Mouse (Mus musculus): ENCODE data around the gene Hunk. TPM values are rescaled to one million over a fixed set of nuclear protein-coding genes. Genes with fewer than 3 reads are reported as not detected.

The Hunk gene
- total RNA-seq, 2 experiments from 2014 or later, result 0.74 to 1.1 TPM

DNA sequence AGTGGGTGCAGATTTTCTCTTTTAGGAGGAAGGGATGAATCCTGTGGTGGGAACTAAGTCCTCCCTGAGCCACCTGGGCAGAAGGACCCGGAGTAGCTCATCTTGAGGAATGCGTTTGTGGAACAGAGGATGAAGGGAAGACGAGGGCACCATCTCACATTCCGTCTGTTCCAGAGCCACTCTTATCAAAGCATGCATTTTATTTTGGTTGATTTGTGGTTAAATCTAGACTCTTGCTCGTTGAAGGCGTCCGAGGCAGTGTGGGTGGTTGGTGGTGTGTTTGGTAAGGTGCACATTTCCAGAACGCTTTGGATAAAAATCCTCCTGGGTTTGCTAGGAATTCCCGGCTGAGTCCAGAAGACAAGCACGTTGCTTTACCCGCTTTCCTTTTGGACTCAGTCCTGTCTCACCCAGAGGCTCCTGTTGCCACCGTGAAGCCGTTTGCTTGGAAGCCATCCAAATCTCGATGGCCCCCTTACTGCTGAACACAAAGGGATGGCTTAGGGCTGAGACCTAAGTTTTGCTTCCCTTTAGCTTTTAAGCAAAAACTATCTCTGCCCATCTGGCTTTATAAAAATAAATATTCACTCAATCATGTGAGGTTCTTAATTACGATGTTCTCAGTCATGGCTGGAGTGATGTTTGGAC is 3.4 kb downstream of the Hunk start:
- DNase-seq, result no peak
- intact Hi-C loops (cut with DNase I), result no loop called here

- intact Hi-C loops (cut with DNase I), result no loop called here
- no peak for DNase-seq
These were observed 4.9 kb downstream of the Hunk start for GRCm38 (mm10) chr16:90390731-90391130.

GRCm38 (mm10) chr16:90394761-90395160 is 8.9 kb downstream of the Hunk start:
- intact Hi-C loops (cut with DNase I), result no loop called here
- no peak for DNase-seq

GRCm38 (mm10) chr16:90395996-90396556 is 10.3 kb downstream of the Hunk start:
- intact Hi-C loops (cut with DNase I), result no loop called here
- DNase-seq, result no peak

DNA sequence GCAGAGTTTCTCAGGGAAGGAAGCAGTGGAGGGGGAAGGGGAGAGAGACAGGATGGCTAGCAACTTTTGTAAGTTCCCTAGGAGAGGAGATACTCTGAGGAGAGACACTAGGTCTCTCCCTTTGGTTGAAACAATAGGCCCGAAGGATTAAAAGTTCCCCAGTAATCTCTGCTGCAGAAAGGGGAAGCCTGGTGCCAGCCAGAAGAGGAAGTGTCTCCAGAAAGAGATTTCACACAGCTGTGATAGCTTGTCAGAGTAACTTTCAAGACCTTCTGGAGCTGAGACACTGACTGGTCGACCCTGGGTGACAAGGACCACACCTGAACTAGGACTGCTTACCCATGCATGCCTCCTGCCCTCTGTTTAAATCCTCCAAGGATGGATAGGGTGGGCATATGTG is 11.1 kb downstream of the Hunk start:
- intact Hi-C loops (cut with DNase I), result no loop called here
- DNase-seq, result no peak

DNA sequence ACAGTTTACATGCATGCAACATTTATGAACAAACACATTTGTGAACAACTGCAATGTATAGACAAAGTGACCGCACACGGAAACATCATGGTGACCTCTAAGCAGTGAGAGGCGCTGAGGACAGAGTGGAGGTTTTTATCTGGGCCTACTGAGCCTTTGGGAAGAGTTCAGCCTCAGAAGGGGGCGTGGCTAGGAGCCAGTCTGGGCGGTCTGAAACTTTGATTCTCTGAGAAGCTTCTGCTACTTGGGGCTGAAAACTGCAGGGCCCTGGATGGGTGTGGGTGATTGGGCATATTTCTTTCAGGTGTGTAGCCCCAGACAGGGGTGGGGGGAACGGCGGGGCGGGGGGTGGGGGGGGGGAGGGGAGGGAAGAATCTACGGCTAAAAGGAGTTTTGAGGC is 14.5 kb downstream of the Hunk start:
- DNase-seq, result no peak
- intact Hi-C loops (cut with DNase I), result no loop called here

GRCm38 (mm10) chr16:90400906-90401666 is 15.3 kb downstream of the Hunk start:
- intact Hi-C loops (cut with DNase I), result no loop called here
- no peak for DNase-seq

GRCm38 (mm10) chr16:90402292-90402691 is 16.5 kb downstream of the Hunk start:
- intact Hi-C loops (cut with DNase I), result no loop called here
- DNase-seq, result no peak

GRCm38 (mm10) chr16:90405195-90405594 is 19.4 kb downstream of the Hunk start:
- no peak for DNase-seq
- intact Hi-C loops (cut with DNase I), result no loop called here

- no peak for DNase-seq
- intact Hi-C loops (cut with DNase I), result no loop called here
These were observed 19.8 kb downstream of the Hunk start for GRCm38 (mm10) chr16:90405599-90405998.

GRCm38 (mm10) chr16:90407541-90408289 is 21.9 kb downstream of the Hunk start:
- intact Hi-C loops (cut with DNase I), result no loop called here
- no peak for DNase-seq

- DNase-seq, result no peak
- intact Hi-C loops (cut with DNase I), result no loop called here
These were observed 26.6 kb downstream of the Hunk start for GRCm38 (mm10) chr16:90412096-90413082.

DNA sequence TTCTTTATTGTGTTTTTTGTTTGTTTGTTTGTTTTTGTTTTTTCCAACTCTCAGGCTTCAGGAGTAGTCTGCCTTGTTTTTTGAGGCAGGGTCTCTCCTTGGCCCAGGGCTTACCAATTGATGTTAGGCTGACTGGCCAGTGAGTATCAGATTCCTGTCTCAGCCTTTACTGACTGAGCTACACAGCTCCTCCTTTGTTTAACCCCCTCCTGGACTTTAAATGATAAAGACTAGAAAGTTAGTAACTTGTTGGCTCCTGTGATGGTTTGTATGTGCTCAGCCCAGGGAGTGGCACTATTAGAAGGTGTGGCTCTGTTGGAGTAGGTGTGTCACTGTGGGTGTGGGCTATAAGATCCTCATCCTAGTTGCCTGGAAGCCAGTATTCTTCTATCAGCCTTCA is 30.8 kb downstream of the Hunk start:
- no peak for DNase-seq

DNA sequence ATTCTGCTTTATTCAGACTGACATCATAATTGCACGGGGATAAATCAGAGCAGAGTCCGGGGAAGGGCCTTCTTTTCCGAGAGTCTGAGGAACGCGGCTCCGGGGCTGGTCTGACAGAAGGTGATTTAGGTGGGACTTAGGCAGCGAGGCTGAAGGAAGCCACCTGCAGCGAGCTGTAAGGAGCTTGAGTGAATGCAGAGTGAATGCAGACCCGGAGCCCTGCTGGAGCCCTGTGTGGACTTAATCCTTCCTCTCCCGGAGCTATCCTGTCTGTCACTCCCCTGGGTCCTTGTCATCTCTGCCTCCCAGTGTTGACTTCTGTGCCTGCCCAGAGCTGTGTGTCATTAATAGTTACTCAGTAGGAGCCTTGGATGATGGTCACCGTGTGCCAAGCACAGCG is 32.8 kb downstream of the Hunk start:
- intact Hi-C loops (cut with DNase I), result no loop called here
- DNase-seq, result no peak

More for the DNA sequence above, 30.8 kb downstream of the Hunk start:
- intact Hi-C loops (cut with DNase I), result no loop called here

- intact Hi-C loops (cut with DNase I), result no loop called here
- no peak for DNase-seq
These were observed 35.3 kb downstream of the Hunk start for GRCm38 (mm10) chr16:90421145-90421544.

- intact Hi-C loops (cut with DNase I), result no loop called here
- DNase-seq, result no peak
These were observed 35.7 kb downstream of the Hunk start for GRCm38 (mm10) chr16:90421551-90421950.

GRCm38 (mm10) chr16:90422108-90422529 is 36.3 kb downstream of the Hunk start:
- intact Hi-C loops (cut with DNase I), result no loop called here
- DNase-seq, result peak in 1 of 2 experiments; percentile 19

- intact Hi-C loops (cut with DNase I), result no loop called here
- no peak for DNase-seq
These were observed 38.1 kb downstream of the Hunk start for GRCm38 (mm10) chr16:90423898-90424297.

DNA sequence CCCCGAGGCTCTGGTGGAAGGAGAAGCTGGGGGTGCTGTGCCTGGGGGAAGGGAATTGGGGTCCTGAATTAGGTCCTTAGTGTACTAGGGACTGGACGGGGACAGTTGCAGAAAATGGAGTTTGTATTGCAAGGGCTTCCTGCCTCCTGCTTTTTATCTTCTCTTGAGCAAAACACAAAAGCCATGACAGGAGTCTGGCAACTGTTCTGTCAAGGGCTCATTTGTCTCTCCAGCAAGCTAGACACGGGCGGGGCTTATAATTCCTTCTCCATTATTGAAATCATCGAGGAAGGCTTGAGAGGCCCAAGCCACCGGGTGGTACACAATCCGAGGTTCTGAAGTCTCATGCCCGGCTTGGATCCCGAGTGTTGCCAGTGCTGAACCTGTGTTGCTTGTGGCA is 38.6 kb downstream of the Hunk start:
- intact Hi-C loops (cut with DNase I), result no loop called here
- no peak for DNase-seq

GRCm38 (mm10) chr16:90426234-90426633 is 40.4 kb downstream of the Hunk start:
- DNase-seq, result no peak
- intact Hi-C loops (cut with DNase I), result no loop called here
